Mouse (Mus musculus) heart, adult 2 months (tissue): ENCODE measurements around the gene Esp3.
"Not testable (repeated sequence)": the region's sequence is repeated elsewhere in the genome, so short reads cannot be mapped to it uniquely, and the experiment has no call there.

Experiments
- CTCF ChIP-seq: fragments of 200-600 bp; IDR thresholded peaks from 2 replicates; pipeline ENCODE4 v1.8.1; 2022; ENCODE audit warnings: antibody characterized with exemption, mild to moderate bottlenecking, moderate library complexity
- EP300 ChIP-seq: fragments of 200-500 bp; IDR thresholded peaks from 2 replicates; pipeline ENCODE4 v1.6.1; 2011; ENCODE audit warnings: low read depth, low read length, control low read depth; ENCODE audit not compliant: insufficient read depth
- POLR2A ChIP-seq: fragments of 200-500 bp; IDR thresholded peaks from 2 replicates; pipeline ENCODE4 v1.6.1; 2011; ENCODE audit warnings: mild to moderate bottlenecking, low read depth, low read length, control low read depth; ENCODE audit not compliant: insufficient read depth

GRCm38 (mm10) chr17:40583906-40584305 lies 48.0 kb upstream of the Esp3 start:
- not testable (repeated sequence) for TF ChIP-seq POLR2A, CTCF, EP300
